Mouse (Mus musculus): ENCODE results near the gene Tas2r110.

DNA sequence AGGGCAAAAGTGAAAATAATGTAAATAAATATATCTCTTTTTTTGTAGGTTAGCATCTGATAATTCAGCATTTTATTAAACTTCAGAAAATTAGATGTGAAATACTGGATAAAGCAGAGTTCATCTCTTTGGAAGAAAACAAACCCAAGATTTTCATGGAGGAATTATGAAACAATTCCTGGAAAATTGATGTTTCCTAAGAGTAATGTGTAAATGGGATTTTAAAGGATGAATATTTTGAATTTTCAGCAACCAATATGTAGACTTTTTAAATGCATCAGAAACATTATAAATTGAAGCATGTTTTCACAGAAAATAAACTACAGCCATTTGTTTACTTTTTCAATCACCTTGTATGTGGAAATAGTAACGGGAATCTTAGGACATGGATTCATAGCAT is 21.0 kb upstream of the Tas2r110 start, which contains the start of gene Tas2r123:
- TF ChIP-seq CTCF (IDR thresholded peaks at IDR 0.05; ENCODE audit: low read depth, low read length) (no peak), POLR2A (IDR thresholded peaks at IDR 0.05; ENCODE audit: borderline replicate concordance, low read depth, low read length) (no peak)

Data from bone marrow macrophage, adult 2 months (primary cell).